Mouse (Mus musculus): ENCODE measurements around the gene 1700012P22Rik.

DNA sequence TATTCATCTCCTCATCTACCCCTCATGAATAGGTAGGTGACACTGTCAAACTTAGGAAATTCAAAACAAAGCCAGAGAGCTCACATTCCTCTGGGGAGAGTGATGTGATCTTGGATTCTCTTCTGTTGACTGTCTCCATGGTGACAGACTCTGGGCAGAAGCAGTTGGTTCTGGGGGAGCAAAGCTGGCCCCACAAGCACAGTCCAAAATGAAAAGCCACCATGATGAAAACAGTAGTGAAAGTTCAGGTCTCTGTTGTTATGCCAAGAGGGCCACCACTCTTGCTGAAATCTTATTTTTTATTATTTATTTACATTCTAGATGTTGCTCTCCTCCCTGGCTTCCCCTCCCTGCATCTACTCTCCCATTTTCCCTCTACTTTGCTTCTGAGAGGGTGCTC is at the start of gene 1700012P22Rik:
- TF ChIP-seq CTCF (IDR thresholded peaks at IDR 0.05; ENCODE audit: low read depth, low read length) = no peak
- TF ChIP-seq POLR2A (IDR thresholded peaks at IDR 0.05; ENCODE audit: borderline replicate concordance, low read depth, low read length) = no peak

Data from bone marrow macrophage, adult 2 months (primary cell).